Mouse (Mus musculus) gastrocnemius, adult 18-20 months (tissue): ENCODE data around the gene Cdk2. TPM values are rescaled to one million over a fixed set of nuclear protein-coding genes. Genes with fewer than 3 reads are reported as not detected.

Source experiments
- DNase-seq: peaks from one replicate; pipeline ENCODE4 v3.0.0; 2021; ENCODE audit warnings: low spot score
- total RNA-seq, 2 experiments: library from RNA; stranded (reverse); gene quantifications; 2 replicates each; pipeline ENCODE4 v1.2.3; 2021

Gene Cdk2
- total RNA-seq, 2 experiments from 2014 or later, result 2.3 to 2.7 TPM

DNA sequence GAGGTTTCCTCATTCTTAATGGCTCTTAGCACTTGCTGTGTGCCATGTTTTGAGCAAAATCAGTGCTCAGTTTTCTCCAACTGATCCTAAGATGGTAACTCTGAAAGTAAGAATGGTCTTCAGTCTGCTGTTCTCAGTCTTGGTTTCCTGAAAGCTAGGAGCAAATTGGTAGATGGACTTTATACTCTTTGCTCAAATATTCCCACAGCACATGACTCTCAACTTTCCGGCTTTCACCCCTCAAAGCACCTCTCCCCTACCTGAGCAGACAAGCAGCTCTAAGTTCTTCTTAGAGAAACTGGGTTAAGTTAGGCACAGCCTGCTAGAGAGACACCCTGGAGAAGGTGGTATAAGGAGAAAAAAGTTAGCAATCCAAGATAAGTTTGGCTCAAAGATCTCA lies 48.1 kb downstream of the Cdk2 start:
- DNase-seq, result no peak

DNA sequence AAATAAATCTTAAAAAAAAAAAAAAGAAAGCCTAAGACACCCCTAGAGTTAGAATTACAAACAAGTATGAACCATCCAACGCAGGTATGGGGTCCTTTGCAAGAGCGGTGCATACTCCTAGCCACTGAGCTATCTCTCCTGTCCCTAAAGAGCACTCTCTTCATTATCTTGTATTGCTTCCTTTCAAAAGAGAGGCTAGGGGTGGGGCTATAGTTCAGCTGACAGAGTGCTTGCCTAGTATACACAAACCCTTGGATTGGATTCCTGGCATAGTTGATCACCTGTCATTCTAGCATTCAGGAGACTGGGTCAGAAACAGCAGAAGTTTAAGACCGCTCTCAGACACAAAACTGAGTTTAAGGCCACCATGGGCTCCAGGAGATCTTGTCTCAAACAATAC lies 49.6 kb downstream of the Cdk2 start:
- no peak for DNase-seq

DNA sequence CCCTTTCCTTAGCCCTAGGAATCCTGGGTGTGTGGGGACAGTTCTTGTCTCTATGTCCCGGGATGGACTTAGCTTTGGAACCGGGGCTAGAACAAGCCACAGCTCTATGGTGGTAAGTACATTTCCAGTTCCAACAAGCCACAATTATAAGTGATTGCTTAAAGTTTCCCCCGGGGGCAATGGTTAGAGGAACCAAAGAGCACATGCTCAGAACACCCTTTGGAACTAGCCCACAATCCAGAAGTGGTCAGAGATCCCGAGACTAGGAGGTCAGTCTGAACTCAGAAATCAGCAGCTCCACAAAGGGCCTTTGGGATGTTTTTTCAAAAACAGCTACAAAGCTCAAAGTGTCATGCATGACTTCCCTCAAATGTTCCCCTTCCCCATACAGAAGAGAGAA lies 51.0 kb downstream of the Cdk2 start:
- DNase-seq, result no peak

Other genes starting within 250 kb of the Cdk2 start
- 10 to 100 TPM; 44.1 to 49.5 TPM for gene Smarcc2, start 245.8 kb downstream of the Cdk2 start, total RNA-seq
- gene Myl6, start 210.9 kb downstream of the Cdk2 start, total RNA-seq, result 100 to 1,000 TPM; 150 to 187 TPM
- gene Myl6b, start 206.3 kb downstream of the Cdk2 start, total RNA-seq, result 10 to 100 TPM in 1 of 2 experiments, 1 to 10 TPM in 1; 9.0 to 28.2 TPM
- 10 to 100 TPM; 12.3 to 15.3 TPM for gene Esyt1, start 179.2 kb downstream of the Cdk2 start, total RNA-seq
- gene Zc3h10, start 157.3 kb downstream of the Cdk2 start, total RNA-seq, result 1 to 10 TPM; 4.6 to 8.3 TPM
- 1,000 to 10,000 TPM; 1,015 to 1,049 TPM for gene Rpl41, start 155.7 kb downstream of the Cdk2 start, total RNA-seq
- gene Pa2g4, start 139.0 kb downstream of the Cdk2 start, total RNA-seq, result 10 to 100 TPM; 35.4 to 37.6 TPM
- 1 to 10 TPM; 2.7 TPM for gene Erbb3, start 115.4 kb downstream of the Cdk2 start, total RNA-seq
- 100 to 1,000 TPM; 345 to 363 TPM for gene Rps26, start 78.3 kb downstream of the Cdk2 start, total RNA-seq
- under 1 TPM; 0.37 to 0.57 TPM for gene Ikzf4, start 59.0 kb downstream of the Cdk2 start, total RNA-seq
- gene Suox, start 31.0 kb downstream of the Cdk2 start, total RNA-seq, result 10 to 100 TPM; 27.7 to 28.3 TPM
- 10 to 100 TPM; 90.8 to 92.1 TPM for gene Rab5b, start 8.8 kb downstream of the Cdk2 start, total RNA-seq
- not detected for gene Pmel, start 836 bp downstream of the Cdk2 start, total RNA-seq
- gene Dgka, start 39.8 kb upstream of the Cdk2 start, total RNA-seq, result 1 to 10 TPM; 7.8 to 8.5 TPM
- gene Pym1, start 42.9 kb upstream of the Cdk2 start, total RNA-seq, result 10 to 100 TPM; 12.0 to 12.4 TPM
- 1 to 10 TPM; 1.1 to 1.9 TPM for gene Mmp19, start 85.9 kb upstream of the Cdk2 start, total RNA-seq
- 10 to 100 TPM; 20.8 to 25.4 TPM for gene Dnajc14, start 99.0 kb upstream of the Cdk2 start, total RNA-seq
- gene Tmem198b, start 99.3 kb upstream of the Cdk2 start, total RNA-seq, result 1 to 10 TPM; 2.1 to 2.3 TPM
- 10 to 100 TPM; 26.1 to 30.7 TPM for gene Sarnp, start 112.3 kb upstream of the Cdk2 start, total RNA-seq
- gene Ormdl2, start 116.6 kb upstream of the Cdk2 start, total RNA-seq, result 1 to 10 TPM; 3.1 to 3.8 TPM
- gene Gdf11, start 186.7 kb upstream of the Cdk2 start, total RNA-seq, result 1 to 10 TPM; 2.8 to 8.0 TPM
- gene Cd63, start 196.0 kb upstream of the Cdk2 start, total RNA-seq, result 100 to 1,000 TPM; 101 to 160 TPM
- 1 to 10 TPM; 3.1 to 3.9 TPM for gene Rdh5, start 217.9 kb upstream of the Cdk2 start, total RNA-seq
- 100 to 1,000 TPM; 153 to 154 TPM for gene Bloc1s1, start 219.0 kb upstream of the Cdk2 start, total RNA-seq
- 10 to 100 TPM; 40.4 to 60.8 TPM for gene Itga7, start 228.8 kb upstream of the Cdk2 start, total RNA-seq